Mouse (Mus musculus): Measurements from ENCODE around the gene Snx18. TPM values are rescaled to one million over a fixed set of nuclear protein-coding genes. Genes with fewer than 3 reads are reported as not detected.

Snx18 gene
- polyA plus RNA-seq, 1 experiment from 2014 or later: 30.2 TPM

DNA sequence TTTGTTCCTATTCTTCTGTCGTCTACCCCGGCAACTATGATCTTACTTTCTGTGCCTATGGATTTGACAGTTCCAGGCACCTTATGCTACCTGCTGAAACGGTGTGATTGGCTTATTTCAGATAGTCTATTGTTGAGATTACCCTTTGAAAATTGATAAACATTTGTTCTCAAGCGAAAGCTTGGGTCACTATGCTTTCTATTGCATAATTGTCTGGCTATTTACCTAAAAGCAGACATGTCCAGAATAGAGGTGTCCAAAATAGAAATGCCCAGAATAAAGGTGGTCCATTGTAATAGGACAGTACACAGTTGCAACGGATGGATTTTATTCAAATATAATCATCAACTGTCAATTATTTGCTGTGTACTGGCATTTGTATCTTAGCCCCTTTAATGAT lies 36.9 kb downstream of the Snx18 start:
- Histone ChIP-seq H3K4me2 (no peak overlapping the region), H3K36me3 (ENCODE audit: insufficient read depth) (no peaks in the 10 kb centered on the region), H3K27ac (ENCODE audit: low read depth) (no peak overlapping the region), H3K27me3 (ENCODE audit: insufficient read depth, low read length) (no peaks in the 10 kb centered on the region), H3K4me3 (ENCODE audit: low read depth, low read length) (no peak overlapping the region), H3K9ac (no peak overlapping the region), H3K4me1 (ENCODE audit: insufficient read depth) (no peaks in the 10 kb centered on the region), H3K9me3 (ENCODE audit: low read depth, low read length) (no peaks in the 10 kb centered on the region)
- 81% methylated on average over 5 of the region's 5 CpGs for WGBS
- TF ChIP-seq CTCF (IDR thresholded peaks at IDR 0.05; ENCODE audit: low read depth): no peak
- ATAC-seq (ENCODE audit: insufficient read depth): no peak
- DNase-seq: no peak

- no peak overlapping the region for H3K9ac ChIP-seq
- TF ChIP-seq CTCF (IDR thresholded peaks at IDR 0.05; ENCODE audit: low read depth): no peak
- WGBS: 78% methylated on average over 6 of the region's 6 CpGs
- DNase-seq (no peak), ATAC-seq (ENCODE audit: insufficient read depth) (no peak)
- no peak overlapping the region for H3K4me2 ChIP-seq
- no peaks in the 10 kb centered on the region for H3K36me3 ChIP-seq (ENCODE audit: insufficient read depth)
- H3K9me3 ChIP-seq (ENCODE audit: low read depth, low read length): no peaks in the 10 kb centered on the region
- H3K4me3 ChIP-seq (ENCODE audit: low read depth, low read length): no peak overlapping the region
- H3K27ac ChIP-seq (ENCODE audit: low read depth): no peak overlapping the region
- H3K27me3 ChIP-seq (ENCODE audit: insufficient read depth, low read length): no peaks in the 10 kb centered on the region
- no peaks in the 10 kb centered on the region for H3K4me1 ChIP-seq (ENCODE audit: insufficient read depth)
Measured at GRCm38 (mm10) chr13:113580400-113580790, 38.0 kb downstream of the Snx18 start.

- Histone ChIP-seq H3K4me2 (no peak overlapping the region), H3K27me3 (ENCODE audit: insufficient read depth, low read length) (no peaks in the 10 kb centered on the region), H3K9me3 (ENCODE audit: low read depth, low read length) (no peaks in the 10 kb centered on the region), H3K4me1 (ENCODE audit: insufficient read depth) (no peaks in the 10 kb centered on the region), H3K4me3 (ENCODE audit: low read depth, low read length) (no peak overlapping the region), H3K36me3 (ENCODE audit: insufficient read depth) (no peaks in the 10 kb centered on the region), H3K9ac (no peak overlapping the region), H3K27ac (ENCODE audit: low read depth) (no peak overlapping the region)
- no peak for DNase-seq
- no peak for ATAC-seq (ENCODE audit: insufficient read depth)
- TF ChIP-seq CTCF (IDR thresholded peaks at IDR 0.05; ENCODE audit: low read depth): no peak
- 44% methylated on average over 7 of the region's 7 CpGs for WGBS
Measured at GRCm38 (mm10) chr13:113579788-113580399, 38.5 kb downstream of the Snx18 start.

- no peaks in the 10 kb centered on the region for H3K9me3 ChIP-seq (ENCODE audit: low read depth, low read length)
- TF ChIP-seq CTCF (IDR thresholded peaks at IDR 0.05; ENCODE audit: low read depth): no peak
- H3K27ac ChIP-seq (ENCODE audit: low read depth): no peak overlapping the region
- no peak overlapping the region for H3K4me3 ChIP-seq (ENCODE audit: low read depth, low read length)
- H3K27me3 ChIP-seq (ENCODE audit: insufficient read depth, low read length): no peaks in the 10 kb centered on the region
- 79% methylated on average over 13 of the region's 13 CpGs for WGBS
- H3K4me2 ChIP-seq: no peak overlapping the region
- no peaks in the 10 kb centered on the region for H3K4me1 ChIP-seq (ENCODE audit: insufficient read depth)
- no peak for DNase-seq
- H3K9ac ChIP-seq: no peak overlapping the region
- no peaks in the 10 kb centered on the region for H3K36me3 ChIP-seq (ENCODE audit: insufficient read depth)
- ATAC-seq (ENCODE audit: insufficient read depth): no peak
Measured at GRCm38 (mm10) chr13:113574232-113574631, 44.1 kb downstream of the Snx18 start.

- DNase-seq: no peak
- H3K27ac ChIP-seq (ENCODE audit: low read depth): no peak overlapping the region
- no peaks in the 10 kb centered on the region for H3K36me3 ChIP-seq (ENCODE audit: insufficient read depth)
- no peaks in the 10 kb centered on the region for H3K27me3 ChIP-seq (ENCODE audit: insufficient read depth, low read length)
- no peak for TF ChIP-seq CTCF (IDR thresholded peaks at IDR 0.05; ENCODE audit: low read depth)
- WGBS: 92% methylated on average over 2 of the region's 2 CpGs
- H3K9me3 ChIP-seq (ENCODE audit: low read depth, low read length): no peaks in the 10 kb centered on the region
- no peak overlapping the region for H3K4me2 ChIP-seq
- H3K9ac ChIP-seq: no peak overlapping the region
- no peak for ATAC-seq (ENCODE audit: insufficient read depth)
- H3K4me1 ChIP-seq (ENCODE audit: insufficient read depth): no peaks in the 10 kb centered on the region
- no peak overlapping the region for H3K4me3 ChIP-seq (ENCODE audit: low read depth, low read length)
Measured at GRCm38 (mm10) chr13:113573377-113573776, 45.0 kb downstream of the Snx18 start.

DNA sequence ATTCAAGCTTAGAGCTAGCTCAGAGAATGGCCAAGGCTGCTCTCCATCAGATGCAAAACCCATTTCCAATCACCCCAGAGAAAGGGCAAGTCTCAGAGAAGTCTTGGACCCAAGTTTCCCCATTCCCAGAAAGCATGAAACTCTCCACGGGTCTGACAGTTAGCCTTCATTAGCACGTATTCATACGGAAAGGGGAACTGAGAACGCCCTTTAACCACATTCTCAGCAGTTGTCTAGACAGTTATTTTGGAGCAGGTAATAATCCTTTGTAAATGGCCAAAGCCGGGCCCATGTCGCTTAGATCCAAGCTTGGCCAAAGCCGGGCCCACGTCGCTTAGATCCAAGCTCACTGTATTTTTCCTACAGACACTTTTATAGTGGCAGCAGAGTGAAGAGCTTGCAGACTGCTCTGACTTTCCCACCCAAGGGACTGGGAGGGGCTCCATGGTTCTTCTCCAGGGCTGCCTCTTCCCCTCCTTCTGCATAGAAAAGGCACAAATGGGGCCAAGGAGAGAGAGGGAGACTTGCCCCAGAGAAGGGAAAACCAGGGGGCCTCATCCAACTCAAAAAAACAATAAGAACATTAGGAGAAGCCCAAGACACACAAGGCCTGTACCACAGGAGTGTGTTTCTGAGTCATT lies 46.2 kb downstream of the Snx18 start:
- Histone ChIP-seq H3K27ac (ENCODE audit: low read depth) (no peak overlapping the region), H3K9me3 (ENCODE audit: low read depth, low read length) (no peaks in the 10 kb centered on the region), H3K9ac (no peak overlapping the region), H3K36me3 (ENCODE audit: insufficient read depth) (no peaks in the 10 kb centered on the region), H3K27me3 (ENCODE audit: insufficient read depth, low read length) (no peaks in the 10 kb centered on the region), H3K4me1 (ENCODE audit: insufficient read depth) (no peaks in the 10 kb centered on the region), H3K4me3 (ENCODE audit: low read depth, low read length) (no peak overlapping the region), H3K4me2 (no peak overlapping the region)
- WGBS: 82% methylated on average over 9 of the region's 9 CpGs
- ATAC-seq (ENCODE audit: insufficient read depth): no peak
- DNase-seq: no peak
- TF ChIP-seq CTCF (IDR thresholded peaks at IDR 0.05; ENCODE audit: low read depth): no peak

- Histone ChIP-seq H3K27me3 (ENCODE audit: insufficient read depth, low read length) (no peaks in the 10 kb centered on the region), H3K9me3 (ENCODE audit: low read depth, low read length) (no peaks in the 10 kb centered on the region), H3K9ac (no peak overlapping the region), H3K4me1 (ENCODE audit: insufficient read depth) (no peaks in the 10 kb centered on the region), H3K27ac (ENCODE audit: low read depth) (no peak overlapping the region), H3K4me2 (no peak overlapping the region), H3K36me3 (ENCODE audit: insufficient read depth) (no peaks in the 10 kb centered on the region), H3K4me3 (ENCODE audit: low read depth, low read length) (no peak overlapping the region)
- ATAC-seq (ENCODE audit: insufficient read depth) (no peak), DNase-seq (no peak)
- WGBS: 27% methylated on average over 2 of the region's 2 CpGs
- TF ChIP-seq CTCF (IDR thresholded peaks at IDR 0.05; ENCODE audit: low read depth): no peak
Measured at GRCm38 (mm10) chr13:113569526-113569925, 48.8 kb downstream of the Snx18 start.
